Comparison of ENCODE assay signal across 8 mouse cellular contexts in the genomic region with DNA sequence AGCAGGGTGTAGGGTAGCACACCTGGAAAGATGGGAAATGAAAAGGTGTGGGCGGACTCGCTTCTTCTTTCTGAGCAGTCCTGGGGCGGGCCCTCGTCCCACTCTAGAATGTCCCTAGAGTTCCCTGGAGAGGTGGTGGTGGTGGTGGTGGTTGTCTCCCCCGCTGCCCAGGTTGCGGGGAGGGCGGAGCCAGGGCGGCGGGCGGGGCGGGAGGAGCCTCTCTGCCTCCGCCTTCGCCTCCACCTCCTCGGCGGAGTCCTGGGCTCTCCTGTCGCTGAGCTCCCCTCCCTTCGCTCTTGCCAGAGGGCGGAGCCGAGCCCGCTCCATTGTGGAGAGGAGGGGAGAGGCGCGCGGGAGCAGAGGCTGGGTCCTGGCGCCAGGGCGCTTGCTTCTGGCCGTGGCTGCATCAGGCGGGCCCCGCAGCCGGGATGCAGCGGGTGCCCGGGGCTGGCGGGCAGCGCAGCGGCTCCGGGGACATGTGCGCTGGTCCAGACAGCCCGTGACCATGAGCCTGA. TPM values are rescaled to one million over a fixed set of nuclear protein-coding genes. Genes with fewer than 3 reads are reported as not detected.
A peak's percentile ranks its signal among the peaks of the same experiment; 100 is the strongest.
DNase-seq lines count a peak whose midpoint lies in the region; ATAC-seq lines count a peak whose summit lies in the region.

No protein-coding gene starts in this region.

- intact Hi-C loops in heart, postnatal 36 days (cut with DNase I), result no loop called here

- peak overlapping the region; percentile 76 for H3K4me2 ChIP-seq in forebrain, embryonic 15.5 days (replicated peaks)

- H3K36me3 ChIP-seq in forebrain, embryonic 15.5 days, result peaks cover 33% of the 10 kb centered on the region

- under 1% methylated on average over 30 of the region's 37 CpGs for WGBS in forebrain, embryonic 15.5 days

- H3K27me3 ChIP-seq in forebrain, embryonic 15.5 days, result no peaks in the 10 kb centered on the region

- H3K9ac ChIP-seq in forebrain, embryonic 15.5 days (replicated peaks), result peak overlapping the region; percentile 95

- H3K4me3 ChIP-seq in forebrain, embryonic 15.5 days, result peak overlapping the region; percentile 82

- H3K9me3 ChIP-seq in forebrain, embryonic 15.5 days, result no peaks in the 10 kb centered on the region

- H3K27ac ChIP-seq in forebrain, embryonic 15.5 days (replicated peaks), result peak overlapping the region; percentile 92

- peak; percentile 85 for DNase-seq in MN1 (ENCODE audit: low spot score)
- DNase-seq in cerebellum, adult 11-12 months, result peak; percentile 93
- DNase-seq in heart, postnatal 36 days, result peak; percentile 79 to 82
- peak; percentile 63 to 85 for DNase-seq in layer of hippocampus, postnatal 14 days (ENCODE audit: low spot score in 2 of 2)
- DNase-seq in lung, postnatal 10 days, result peak; percentile 93
- DNase-seq in retina, embryonic 14.5 days (ENCODE audit: low spot score), result peak; percentile 88
- peak; percentile 70 to 84 for DNase-seq in thymus, postnatal 36 days

- peak; percentile 58 for ATAC-seq in forebrain, embryonic 15.5 days (replicated peaks)

- H3K4me1 ChIP-seq in forebrain, embryonic 15.5 days, result peaks cover 47% of the 10 kb centered on the region

RNA-seq across cellular contexts. Expression of a gene that starts 3.4 kb away (rescaled TPM):
- 62.4 and 62.7 TPM in 2 replicates for polyA plus RNA-seq in forebrain, embryonic 15.5 days (2015; fragmentation: Nextera tagmentation; extraction: Ambion mirVana)
- 10 to 100 TPM; 18.8 to 27.1 TPM for total RNA-seq in heart, postnatal 36 days (2021)
- 10 to 100 TPM; 80.4 to 95.4 TPM for total RNA-seq in layer of hippocampus, postnatal 14 days (2021)

RNA-seq across cellular contexts. Expression of a gene that starts 21.6 kb away (rescaled TPM):
- polyA plus RNA-seq in forebrain, embryonic 15.5 days (2015; fragmentation: Nextera tagmentation; extraction: Ambion mirVana), result 0.48 and 0.55 TPM in 2 replicates
- total RNA-seq in heart, postnatal 36 days (2021), result not detected
- total RNA-seq in layer of hippocampus, postnatal 14 days (2021), result under 1 TPM; 0.43 to 0.60 TPM

RNA-seq across cellular contexts. Expression of a gene that starts 26.7 kb away (rescaled TPM):
- polyA plus RNA-seq in forebrain, embryonic 15.5 days (2015; fragmentation: Nextera tagmentation; extraction: Ambion mirVana), result 18.0 and 22.2 TPM in 2 replicates
- total RNA-seq in heart, postnatal 36 days (2021), result 10 to 100 TPM; 41.8 to 45.8 TPM
- total RNA-seq in layer of hippocampus, postnatal 14 days (2021), result 100 to 1,000 TPM in 1 of 2 experiments, 10 to 100 TPM in 1; 98.9 to 116 TPM

RNA-seq across cellular contexts. Expression of a gene that starts 28.9 kb away (rescaled TPM):
- polyA plus RNA-seq in forebrain, embryonic 15.5 days (2015; fragmentation: Nextera tagmentation; extraction: Ambion mirVana), result not detected in 2 replicates
- total RNA-seq in heart, postnatal 36 days (2021), result not detected
- not detected for total RNA-seq in layer of hippocampus, postnatal 14 days (2021)

Comparison
In these comparisons a context has a peak if more than half of its experiments do, and no peak if none do; other contexts are left out.
1. Peak in every context shown above with its lines: DNase-seq, ATAC-seq, H3K4me3 ChIP-seq and H3K27ac ChIP-seq.